Comparison of ENCODE assay signal across 15 mouse cellular contexts in genomic region chr2:150977676-150978075, GRCm38 (mm10).
"Had no signal": no experiment of that assay in that cellular context is flagged by ENCODE, and none has a peak within 500 bp of the region (broad histone marks: within the 10 kb centered on the region; RNA-seq: fewer than 3 reads in every experiment).

No protein-coding gene starts in this region.

- H3K4me2 ChIP-seq: kidney, embryonic 15.5 days; limb, embryonic 15.5 days; midbrain, embryonic 13.5 days; neural tube, embryonic 15.5 days had no signal

- H3K27me3 ChIP-seq: kidney, embryonic 15.5 days; limb, embryonic 15.5 days; midbrain, embryonic 13.5 days; neural tube, embryonic 15.5 days had no signal

- H3K36me3 ChIP-seq: neural tube, embryonic 15.5 days had no signal

- ATAC-seq: intestine, embryonic 16.5 days; lung, postnatal 0 days; midbrain, embryonic 13.5 days had no signal

- H3K9ac ChIP-seq: kidney, embryonic 15.5 days; limb, embryonic 15.5 days; midbrain, embryonic 13.5 days; neural tube, embryonic 15.5 days had no signal

- DNase-seq: kidney, adult 2 months; kidney, postnatal 14 days; lung, adult 2 months; lung, postnatal 36 days; right cerebral cortex, adult 18-20 months; right cerebral cortex, postnatal 25 days; thymus, adult 18-20 months; thymus, postnatal 14 days had no signal

- H3K27ac ChIP-seq: kidney, embryonic 15.5 days; limb, embryonic 15.5 days; midbrain, embryonic 13.5 days; neural tube, embryonic 15.5 days had no signal

- H3K9me3 ChIP-seq: kidney, embryonic 15.5 days; limb, embryonic 15.5 days; midbrain, embryonic 13.5 days; neural tube, embryonic 15.5 days had no signal

- H3K4me3 ChIP-seq: kidney, embryonic 15.5 days; limb, embryonic 15.5 days; midbrain, embryonic 13.5 days; myocyte; neural tube, embryonic 15.5 days had no signal

- H3K4me1 ChIP-seq: kidney, embryonic 15.5 days; limb, embryonic 15.5 days; midbrain, embryonic 13.5 days; neural tube, embryonic 15.5 days had no signal
